Mouse (Mus musculus) c-Kit-negative CD71-positive TER-119-positive erythroid progenitor cells, embryonic 14.5 days (primary cell): Measurements from ENCODE around the gene Abcb9.
A peak's percentile ranks its signal among the peaks of the same experiment; 100 is the strongest.
"Not testable (repeated sequence)": the region's sequence is repeated elsewhere in the genome, so short reads cannot be mapped to it uniquely, and the experiment has no call there.

Source experiments
- DNase-seq: peaks from one replicate; pipeline ENCODE4 v3.0.0-alpha.2; 2013; ENCODE audit warnings: low read depth, low spot score

Gene Abcb9

GRCm38 (mm10) chr5:124059677-124060076 lies 35.9 kb downstream of the Abcb9 start:
- DNase-seq: no peak

- DNase-seq: no peak
These were observed 36.8 kb downstream of the Abcb9 start for GRCm38 (mm10) chr5:124058749-124059148.

- DNase-seq: no peak
These were observed 38.6 kb downstream of the Abcb9 start for GRCm38 (mm10) chr5:124056956-124057355.

- DNase-seq: no peak
These were observed 39.4 kb downstream of the Abcb9 start for GRCm38 (mm10) chr5:124056219-124056618.

- not testable (repeated sequence) for DNase-seq
These were observed 43.0 kb downstream of the Abcb9 start for GRCm38 (mm10) chr5:124052641-124053040.

GRCm38 (mm10) chr5:124051899-124052491 lies 43.6 kb downstream of the Abcb9 start:
- DNase-seq: peak; percentile 92

- DNase-seq: no peak
These were observed 45.2 kb downstream of the Abcb9 start for GRCm38 (mm10) chr5:124050095-124051050.

- DNase-seq: no peak
These were observed 46.2 kb downstream of the Abcb9 start for GRCm38 (mm10) chr5:124049249-124050045.

- no peak for DNase-seq
These were observed 48.7 kb downstream of the Abcb9 start for GRCm38 (mm10) chr5:124046741-124047401.

- no peak for DNase-seq
These were observed 50.1 kb downstream of the Abcb9 start for GRCm38 (mm10) chr5:124045453-124046010.

GRCm38 (mm10) chr5:124043999-124044398 lies 51.6 kb downstream of the Abcb9 start:
- DNase-seq: no peak

- no peak for DNase-seq
These were observed 52.2 kb downstream of the Abcb9 start for GRCm38 (mm10) chr5:124043212-124043978.

- DNase-seq: no peak
These were observed 54.5 kb downstream of the Abcb9 start for GRCm38 (mm10) chr5:124041097-124041496.

- DNase-seq: no peak
These were observed 56.0 kb downstream of the Abcb9 start for GRCm38 (mm10) chr5:124039602-124040001.

GRCm38 (mm10) chr5:124036836-124037235 lies 58.8 kb downstream of the Abcb9 start:
- no peak for DNase-seq

GRCm38 (mm10) chr5:124036341-124036740 lies 59.3 kb downstream of the Abcb9 start:
- no peak for DNase-seq

GRCm38 (mm10) chr5:124035806-124036205 lies 59.8 kb downstream of the Abcb9 start:
- no peak for DNase-seq

GRCm38 (mm10) chr5:124035406-124035805 lies 60.2 kb downstream of the Abcb9 start:
- DNase-seq: no peak

GRCm38 (mm10) chr5:124034471-124034870 lies 61.1 kb downstream of the Abcb9 start:
- no peak for DNase-seq

- DNase-seq: peak; percentile 85
These were observed 63.5 kb downstream of the Abcb9 start, which contains the start of gene Vps37b for GRCm38 (mm10) chr5:124032001-124032508. Gene Vps37b (minus strand): TSS chr5:124032270.
